Mouse (Mus musculus): ENCODE results near the gene Gm21970. TPM values are rescaled to one million over a fixed set of nuclear protein-coding genes. Genes with fewer than 3 reads are reported as not detected.

Gene Gm21970
- polyA plus RNA-seq, 1 experiment: not detected

GRCm38 (mm10) chr16:91442446-91442845, 50.9 kb downstream of the Gm21970 start:
- Histone ChIP-seq H3K4me3 (ENCODE audit: insufficient read depth, low read length) (no peak overlapping the region), H3K4me1 (ENCODE audit: control insufficient read depth, insufficient read depth, low read length) (peaks cover 4% of the 10 kb centered on the region), H3K27ac (ENCODE audit: insufficient read depth, low read length) (no peak overlapping the region)
- TF ChIP-seq CTCF (IDR thresholded peaks at IDR 0.05; ENCODE audit: extremely low read depth, insufficient read depth, low read length) (no peak), POLR2A (IDR thresholded peaks at IDR 0.05; ENCODE audit: extremely low read depth, insufficient read depth, low read length) (no peak)

- Histone ChIP-seq H3K4me3 (ENCODE audit: insufficient read depth, low read length) (no peak overlapping the region), H3K27ac (ENCODE audit: insufficient read depth, low read length) (no peak overlapping the region), H3K4me1 (ENCODE audit: control insufficient read depth, insufficient read depth, low read length) (peaks cover 4% of the 10 kb centered on the region)
- no peak for TF ChIP-seq CTCF (IDR thresholded peaks at IDR 0.05; ENCODE audit: extremely low read depth, insufficient read depth, low read length)
- TF ChIP-seq POLR2A (IDR thresholded peaks at IDR 0.05; ENCODE audit: extremely low read depth, insufficient read depth, low read length): no peak
Observed at GRCm38 (mm10) chr16:91443211-91443611, 51.7 kb downstream of the Gm21970 start.

- Histone ChIP-seq H3K27ac (ENCODE audit: insufficient read depth, low read length) (no peak overlapping the region), H3K4me1 (ENCODE audit: control insufficient read depth, insufficient read depth, low read length) (peaks cover 4% of the 10 kb centered on the region), H3K4me3 (ENCODE audit: insufficient read depth, low read length) (no peak overlapping the region)
- TF ChIP-seq POLR2A (IDR thresholded peaks at IDR 0.05; ENCODE audit: extremely low read depth, insufficient read depth, low read length) (no peak), CTCF (IDR thresholded peaks at IDR 0.05; ENCODE audit: extremely low read depth, insufficient read depth, low read length) (no peak)
Observed at GRCm38 (mm10) chr16:91444847-91445246, 53.3 kb downstream of the Gm21970 start.

GRCm38 (mm10) chr16:91445566-91445965, 54.0 kb downstream of the Gm21970 start:
- Histone ChIP-seq H3K27ac (ENCODE audit: insufficient read depth, low read length) (no peak overlapping the region), H3K4me3 (ENCODE audit: insufficient read depth, low read length) (no peak overlapping the region), H3K4me1 (ENCODE audit: control insufficient read depth, insufficient read depth, low read length) (peaks cover 4% of the 10 kb centered on the region)
- TF ChIP-seq CTCF (IDR thresholded peaks at IDR 0.05; ENCODE audit: extremely low read depth, insufficient read depth, low read length) (no peak), POLR2A (IDR thresholded peaks at IDR 0.05; ENCODE audit: extremely low read depth, insufficient read depth, low read length) (no peak)

- TF ChIP-seq POLR2A (IDR thresholded peaks at IDR 0.05; ENCODE audit: extremely low read depth, insufficient read depth, low read length) (no peak), CTCF (IDR thresholded peaks at IDR 0.05; ENCODE audit: extremely low read depth, insufficient read depth, low read length) (no peak)
- H3K4me3 ChIP-seq (ENCODE audit: insufficient read depth, low read length): no peak overlapping the region
- H3K4me1 ChIP-seq (ENCODE audit: control insufficient read depth, insufficient read depth, low read length): peaks cover 4% of the 10 kb centered on the region
- H3K27ac ChIP-seq (ENCODE audit: insufficient read depth, low read length): no peak overlapping the region
Observed at GRCm38 (mm10) chr16:91446778-91447511, 55.4 kb downstream of the Gm21970 start.

GRCm38 (mm10) chr16:91447512-91447900, 56.0 kb downstream of the Gm21970 start:
- H3K4me1 ChIP-seq (ENCODE audit: control insufficient read depth, insufficient read depth, low read length): peaks cover 4% of the 10 kb centered on the region
- no peak for TF ChIP-seq CTCF (IDR thresholded peaks at IDR 0.05; ENCODE audit: extremely low read depth, insufficient read depth, low read length)
- TF ChIP-seq POLR2A (IDR thresholded peaks at IDR 0.05; ENCODE audit: extremely low read depth, insufficient read depth, low read length): no peak
- no peak overlapping the region for H3K27ac ChIP-seq (ENCODE audit: insufficient read depth, low read length)
- no peak overlapping the region for H3K4me3 ChIP-seq (ENCODE audit: insufficient read depth, low read length)

GRCm38 (mm10) chr16:91448088-91448487, 56.6 kb downstream of the Gm21970 start:
- H3K27ac ChIP-seq (ENCODE audit: insufficient read depth, low read length): no peak overlapping the region
- TF ChIP-seq POLR2A (IDR thresholded peaks at IDR 0.05; ENCODE audit: extremely low read depth, insufficient read depth, low read length) (no peak), CTCF (IDR thresholded peaks at IDR 0.05; ENCODE audit: extremely low read depth, insufficient read depth, low read length) (no peak)

GRCm38 (mm10) chr16:91448895-91449294, 57.4 kb downstream of the Gm21970 start:
- no peaks in the 10 kb centered on the region for H3K4me1 ChIP-seq (ENCODE audit: control insufficient read depth, insufficient read depth, low read length)
- H3K27ac ChIP-seq (ENCODE audit: insufficient read depth, low read length): no peak overlapping the region
- TF ChIP-seq POLR2A (IDR thresholded peaks at IDR 0.05; ENCODE audit: extremely low read depth, insufficient read depth, low read length) (no peak), CTCF (IDR thresholded peaks at IDR 0.05; ENCODE audit: extremely low read depth, insufficient read depth, low read length) (no peak)
- H3K4me3 ChIP-seq (ENCODE audit: insufficient read depth, low read length): no peak overlapping the region

More at GRCm38 (mm10) chr16:91448088-91448487, 56.6 kb downstream of the Gm21970 start:
- H3K4me3 ChIP-seq (ENCODE audit: insufficient read depth, low read length): no peak overlapping the region
- no peaks in the 10 kb centered on the region; the same call in 1 of the 2 replicates for H3K4me1 ChIP-seq (ENCODE audit: control insufficient read depth, insufficient read depth, low read length)

GRCm38 (mm10) chr16:91450137-91451064, 58.9 kb downstream of the Gm21970 start:
- H3K4me3 ChIP-seq (ENCODE audit: insufficient read depth, low read length): no peak overlapping the region

More at GRCm38 (mm10) chr16:91450137-91451064, 58.9 kb downstream of the Gm21970 start:
- TF ChIP-seq CTCF (IDR thresholded peaks at IDR 0.05; ENCODE audit: extremely low read depth, insufficient read depth, low read length): no peak
- no peak for TF ChIP-seq POLR2A (IDR thresholded peaks at IDR 0.05; ENCODE audit: extremely low read depth, insufficient read depth, low read length)
- Histone ChIP-seq H3K4me1 (ENCODE audit: control insufficient read depth, insufficient read depth, low read length) (no peaks in the 10 kb centered on the region), H3K27ac (ENCODE audit: insufficient read depth, low read length) (no peak overlapping the region)
